Mouse (Mus musculus) hindbrain, embryonic 10.5 days (tissue): ENCODE data around the gene Pfkfb2. TPM values are rescaled to one million over a fixed set of nuclear protein-coding genes. Genes with fewer than 3 reads are reported as not detected.

ENCODE experiments used
- DNase-seq: peaks from one replicate; pipeline ENCODE4 v3.0.0-alpha.2; 2017; ENCODE audit warnings: low spot score
- H3K27ac ChIP-seq: fragments of 300-500 bp; sonication (generic); 2 replicates; pipeline ENCODE4 v1.5.1; 2016; ENCODE audit warnings: mild to moderate bottlenecking, moderate library complexity
- H3K27me3 ChIP-seq: fragments of 300-500 bp; sonication (generic); 2 replicates; pipeline ENCODE4 v1.6.1; 2016; ENCODE audit warnings: mild to moderate bottlenecking; ENCODE audit not compliant: poor library complexity, insufficient read depth, severe bottlenecking
- H3K36me3 ChIP-seq: fragments of 300-500 bp; sonication (generic); 2 replicates; pipeline ENCODE4 v1.6.1; 2016; ENCODE audit warnings: mild to moderate bottlenecking, moderate library complexity
- H3K4me1 ChIP-seq: fragments of 300-500 bp; sonication (generic); replicated peaks from 2 replicates; pipeline ENCODE4 v1.6.1; 2016; ENCODE audit warnings: mild to moderate bottlenecking
- H3K4me3 ChIP-seq: fragments of 300-500 bp; sonication (generic); 2 replicates; pipeline ENCODE4 v1.5.1; 2016; ENCODE audit warnings: mild to moderate bottlenecking, moderate library complexity
- H3K9me3 ChIP-seq: fragments of 300-500 bp; sonication (generic); 2 replicates; pipeline ENCODE4 v1.6.1; 2016; ENCODE audit warnings: mild to moderate bottlenecking, moderate library complexity
- WGBS: fragments of 180-500 bp; shearing (Covaris S2); methylation state at CpG from one replicate; pipeline ENCODE4 v1.1.7; 2016; 5-methylcytosine and 5-hydroxymethylcytosine counted together
- polyA plus RNA-seq: library from polyadenylated mRNA; unstranded; fragments of >200 nt; fragmentation: Nextera tagmentation; extraction: Ambion mirVana; gene quantifications from 2 replicates; pipeline ENCODE4 v1.2.1, GENCODE M21; 2016

Gene Pfkfb2
- polyA plus RNA-seq: 5.3 and 6.7 TPM in 2 replicates

- no peak within 1 kb of the TSS for H3K27ac ChIP-seq
- 85% methylated on average over 2 of the region's 2 CpGs for WGBS
- 0 out of 2 replicates have a peak, but pooled peaks cover 1% of the 10 kb centered on the region for H3K36me3 ChIP-seq
- DNase-seq: no peak
- no peaks in the 10 kb centered on the region for H3K9me3 ChIP-seq
- no peak within 1 kb of the TSS for H3K4me3 ChIP-seq
- H3K4me1 ChIP-seq: peaks cover 10% of the 10 kb centered on the region
- H3K27me3 ChIP-seq: no peaks in the 10 kb centered on the region
These were observed at the start of gene Pfkfb2 for GRCm38 (mm10) chr1:130729153-130729552. Pfkfb2 (minus strand) TSS chr1:130729253.

GRCm38 (mm10) chr1:130776645-130777044 lies 47.6 kb upstream of the Pfkfb2 start:
- Histone ChIP-seq H3K27ac (no peak overlapping the region), H3K4me3 (no peak overlapping the region), H3K4me1 (0 out of 2 replicates have a peak, but pooled peaks cover 10% of the 10 kb centered on the region), H3K27me3 (no peaks in the 10 kb centered on the region), H3K9me3 (no peaks in the 10 kb centered on the region), H3K36me3 (no peaks in the 10 kb centered on the region)
- DNase-seq: no peak
- 85% methylated on average over 1 of the region's 1 CpGs for whole genome bisulfite sequencing

GRCm38 (mm10) chr1:130775691-130776331 lies 46.8 kb upstream of the Pfkfb2 start:
- DNase-seq: no peak
- no peak overlapping the region; the same call in 1 of the 2 replicates for H3K27ac ChIP-seq
- WGBS: 77% methylated on average over 7 of the region's 7 CpGs
- no peak overlapping the region for H3K4me3 ChIP-seq
- 0 out of 2 replicates have a peak, but pooled peaks cover 10% of the 10 kb centered on the region for H3K4me1 ChIP-seq
- H3K27me3 ChIP-seq: no peaks in the 10 kb centered on the region
- no peaks in the 10 kb centered on the region for H3K9me3 ChIP-seq
- H3K36me3 ChIP-seq: no peaks in the 10 kb centered on the region

- WGBS: 51% methylated on average over 2 of the region's 2 CpGs
- H3K27me3 ChIP-seq: no peaks in the 10 kb centered on the region
- DNase-seq: no peak
- H3K36me3 ChIP-seq: no peaks in the 10 kb centered on the region
- no peaks in the 10 kb centered on the region for H3K9me3 ChIP-seq
- 0 out of 2 replicates have a peak, but pooled peaks cover 10% of the 10 kb centered on the region for H3K4me1 ChIP-seq
- H3K4me3 ChIP-seq: no peak overlapping the region
- no peak overlapping the region; the same call in 1 of the 2 replicates for H3K27ac ChIP-seq
These were observed 46.2 kb upstream of the Pfkfb2 start for GRCm38 (mm10) chr1:130775234-130775633.

DNA sequence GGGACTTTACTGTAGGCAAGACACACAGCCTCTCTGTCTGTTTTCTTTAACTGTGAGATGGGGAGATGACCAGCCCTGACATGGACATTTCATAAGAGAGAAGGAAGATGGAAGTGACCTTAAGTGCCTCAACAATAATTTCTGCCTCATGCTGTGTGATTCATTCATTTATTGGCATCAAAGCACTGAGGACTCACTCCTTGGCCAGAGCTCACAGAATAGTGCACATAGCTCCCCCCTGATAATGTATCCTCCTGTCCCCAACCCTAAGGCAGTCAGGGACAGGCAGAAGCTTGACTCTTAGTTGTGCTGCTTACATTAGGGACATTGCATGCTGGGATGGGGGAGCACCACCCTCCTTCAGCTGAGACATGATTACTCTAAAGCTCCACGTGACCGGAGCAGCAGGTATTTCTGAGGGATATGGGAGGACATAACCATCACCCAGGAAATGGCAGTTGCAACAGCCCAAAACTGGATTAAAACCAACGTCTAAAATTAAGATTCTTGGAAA lies 42.0 kb upstream of the Pfkfb2 start:
- DNase-seq: no peak
- H3K27me3 ChIP-seq: no peaks in the 10 kb centered on the region
- H3K4me1 ChIP-seq: 0 out of 2 replicates have a peak, but pooled peaks cover 10% of the 10 kb centered on the region
- H3K27ac ChIP-seq: no peak overlapping the region
- no peaks in the 10 kb centered on the region for H3K9me3 ChIP-seq
- WGBS: 81% methylated on average over 3 of the region's 3 CpGs
- no peaks in the 10 kb centered on the region for H3K36me3 ChIP-seq
- no peak overlapping the region for H3K4me3 ChIP-seq

DNA sequence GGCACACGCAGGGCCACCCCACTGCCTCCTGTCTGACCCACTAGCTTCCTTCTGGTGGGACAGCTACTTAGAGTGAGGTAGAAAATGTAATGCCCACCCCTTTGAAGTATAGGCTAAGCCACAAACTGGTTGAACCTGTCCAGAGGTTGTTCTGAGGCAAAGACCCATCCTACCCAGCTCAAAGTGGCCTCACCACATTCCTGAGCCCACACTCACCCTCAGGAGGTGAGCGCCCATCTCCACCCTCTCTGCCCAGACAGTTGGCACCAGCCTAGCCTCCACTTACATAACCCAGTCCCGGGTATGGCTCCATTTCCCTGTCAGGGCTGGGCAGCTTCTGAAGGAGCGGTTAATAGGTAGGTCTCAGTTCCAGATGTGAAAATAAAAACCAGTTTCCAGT lies 41.4 kb upstream of the Pfkfb2 start:
- no peaks in the 10 kb centered on the region for H3K27me3 ChIP-seq
- H3K4me1 ChIP-seq: 0 out of 2 replicates have a peak, but pooled peaks cover 6% of the 10 kb centered on the region
- no peak overlapping the region for H3K4me3 ChIP-seq
- WGBS: 86% methylated on average over 4 of the region's 4 CpGs
- H3K36me3 ChIP-seq: no peaks in the 10 kb centered on the region
- no peaks in the 10 kb centered on the region for H3K9me3 ChIP-seq
- no peak for DNase-seq
- H3K27ac ChIP-seq: no peak overlapping the region

GRCm38 (mm10) chr1:130769925-130770324 lies 40.9 kb upstream of the Pfkfb2 start:
- WGBS: 90% methylated on average over 2 of the region's 2 CpGs
- Histone ChIP-seq H3K27me3 (no peaks in the 10 kb centered on the region), H3K27ac (no peak overlapping the region)

GRCm38 (mm10) chr1:130767066-130767465 lies 38.0 kb upstream of the Pfkfb2 start:
- Histone ChIP-seq H3K4me3 (no peak overlapping the region), H3K27ac (no peak overlapping the region), H3K4me1 (no peaks in the 10 kb centered on the region), H3K27me3 (no peaks in the 10 kb centered on the region), H3K9me3 (no peaks in the 10 kb centered on the region), H3K36me3 (no peaks in the 10 kb centered on the region)
- no peak for DNase-seq
- 76% methylated on average over 5 of the region's 5 CpGs for WGBS

More at GRCm38 (mm10) chr1:130769925-130770324, 40.9 kb upstream of the Pfkfb2 start:
- no peak for DNase-seq
- Histone ChIP-seq H3K36me3 (no peaks in the 10 kb centered on the region), H3K9me3 (no peaks in the 10 kb centered on the region), H3K4me3 (no peak overlapping the region), H3K4me1 (0 out of 2 replicates have a peak, but pooled peaks cover 1% of the 10 kb centered on the region)

- no peaks in the 10 kb centered on the region for H3K36me3 ChIP-seq
- no peak overlapping the region for H3K27ac ChIP-seq
- 86% methylated on average over 12 of the region's 12 CpGs for WGBS
- H3K4me3 ChIP-seq: no peak overlapping the region
- DNase-seq: no peak
- H3K4me1 ChIP-seq: no peaks in the 10 kb centered on the region
- H3K9me3 ChIP-seq: no peaks in the 10 kb centered on the region
- H3K27me3 ChIP-seq: no peaks in the 10 kb centered on the region
These were observed 35.0 kb upstream of the Pfkfb2 start for GRCm38 (mm10) chr1:130764027-130764461.

GRCm38 (mm10) chr1:130762045-130762760 lies 33.1 kb upstream of the Pfkfb2 start:
- WGBS: 86% methylated on average over 3 of the region's 3 CpGs
- Histone ChIP-seq H3K36me3 (no peaks in the 10 kb centered on the region), H3K9me3 (no peaks in the 10 kb centered on the region), H3K4me1 (no peaks in the 10 kb centered on the region), H3K27me3 (no peaks in the 10 kb centered on the region), H3K4me3 (no peak overlapping the region), H3K27ac (no peak overlapping the region)
- no peak for DNase-seq

DNA sequence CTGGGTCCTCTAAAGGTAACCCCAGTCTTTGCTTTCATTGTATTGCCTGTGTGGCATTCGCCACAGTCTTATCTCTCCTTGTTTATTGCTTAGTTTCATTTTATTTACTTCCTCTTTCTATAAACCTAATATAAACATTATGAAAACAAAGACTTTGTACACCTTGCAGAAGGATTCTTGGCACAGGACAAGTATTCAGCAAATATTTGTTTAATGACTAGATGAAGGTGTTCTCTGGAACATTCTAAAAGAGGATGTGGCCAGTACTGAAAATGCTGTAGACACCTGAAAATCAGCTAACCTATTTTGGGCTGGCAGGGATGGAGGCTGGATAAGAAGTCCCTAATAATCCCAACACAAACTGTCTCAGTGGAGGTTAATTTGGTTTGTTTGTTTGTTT lies 32.5 kb upstream of the Pfkfb2 start:
- H3K27me3 ChIP-seq: no peaks in the 10 kb centered on the region
- no peaks in the 10 kb centered on the region for H3K9me3 ChIP-seq
- no peaks in the 10 kb centered on the region for H3K36me3 ChIP-seq
- H3K4me3 ChIP-seq: no peak overlapping the region
- no peak for DNase-seq
- 85% methylated on average over 1 of the region's 1 CpGs for WGBS
- H3K27ac ChIP-seq: no peak overlapping the region
- H3K4me1 ChIP-seq: no peaks in the 10 kb centered on the region

GRCm38 (mm10) chr1:130759689-130760088 lies 30.6 kb upstream of the Pfkfb2 start:
- H3K4me3 ChIP-seq: no peak overlapping the region
- 82% methylated on average over 9 of the region's 9 CpGs for WGBS
- no peaks in the 10 kb centered on the region for H3K27me3 ChIP-seq
- no peak overlapping the region for H3K27ac ChIP-seq
- no peak for DNase-seq
- no peaks in the 10 kb centered on the region for H3K36me3 ChIP-seq
- H3K4me1 ChIP-seq: no peaks in the 10 kb centered on the region
- H3K9me3 ChIP-seq: no peaks in the 10 kb centered on the region

DNA sequence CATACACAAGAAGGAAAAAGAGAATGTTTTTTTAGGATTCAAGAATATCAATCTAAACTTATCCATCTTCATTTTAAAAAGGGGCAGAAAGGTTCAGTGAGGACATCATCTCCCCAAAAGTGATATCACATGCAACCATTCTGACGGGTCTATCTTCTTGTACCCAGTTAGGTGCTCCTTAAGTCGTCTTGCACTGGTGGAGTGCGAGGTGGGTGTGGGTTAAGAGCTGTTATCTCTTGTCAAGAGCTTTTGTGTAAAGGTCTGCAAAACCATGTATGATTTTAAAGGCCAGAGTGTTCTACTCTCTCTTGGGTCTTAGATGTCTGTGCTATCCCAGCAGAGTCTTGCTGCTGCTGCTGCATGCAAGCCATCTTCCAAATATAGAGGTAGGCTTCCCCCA lies 17.8 kb upstream of the Pfkfb2 start:
- DNase-seq: no peak
- WGBS: 89% methylated on average over 3 of the region's 3 CpGs
- H3K36me3 ChIP-seq: no peaks in the 10 kb centered on the region
- H3K9me3 ChIP-seq: no peaks in the 10 kb centered on the region
- H3K4me3 ChIP-seq: no peak overlapping the region
- H3K27me3 ChIP-seq: no peaks in the 10 kb centered on the region
- 0 out of 2 replicates have a peak, but pooled peaks cover 4% of the 10 kb centered on the region for H3K4me1 ChIP-seq
- H3K27ac ChIP-seq: no peak overlapping the region
